Mouse (Mus musculus) MEL (cell line): ENCODE measurements around the gene Epb41l4b. TPM values are rescaled to one million over a fixed set of nuclear protein-coding genes. Genes with fewer than 3 reads are reported as not detected.

Source experiments
- DNase-seq: peaks from one replicate; pipeline ENCODE4 v3.0.0; 2011; ENCODE audit warnings: low read depth, low spot score
- H3K27ac ChIP-seq: 2 replicates; pipeline ENCODE4 v1.5.1; 2012; ENCODE audit warnings: low read depth, mild to moderate bottlenecking, control low read depth, low read length, moderate library complexity; ENCODE audit not compliant: control insufficient read depth
- H3K27me3 ChIP-seq, 2 experiments: fragments of 150-350 bp in 1 of 2; sonication (generic) in 1 of 2; 2 replicates each; pipeline ENCODE4 v1.6.1; 2012; ENCODE audit warnings: low read length in 2 of 2, mild to moderate bottlenecking in 2 of 2, improper control_type of control experiment in 1 of 2, moderate library complexity in 1 of 2; ENCODE audit not compliant: insufficient read depth in 2 of 2, control insufficient read depth in 1 of 2
- H3K36me3 ChIP-seq, 2 experiments: 2 replicates each; pipeline ENCODE4 v1.6.1; 2012 to 2014; ENCODE audit warnings: low read length in 2 of 2, improper control_type of control experiment in 1 of 2, inconsistent platforms in 1 of 2, mild to moderate bottlenecking in 1 of 2; ENCODE audit not compliant: insufficient read depth in 2 of 2, control insufficient read depth in 1 of 2
- H3K4me1 ChIP-seq, 2 experiments: fragments of 150-350 bp in 1 of 2; sonication (generic) in 1 of 2; 2 replicates each; pipeline ENCODE4 v1.6.1; 2012; ENCODE audit warnings: low read length in 2 of 2, improper control_type of control experiment in 1 of 2, mild to moderate bottlenecking in 1 of 2; ENCODE audit not compliant: insufficient read depth in 2 of 2, control insufficient read depth in 1 of 2
- H3K4me3 ChIP-seq, 2 experiments: fragments of 150-350 bp in 1 of 2; sonication (generic) in 1 of 2; 2 replicates each; pipeline ENCODE4 v1.5.1; 2012; ENCODE audit warnings: low read depth in 2 of 2, low read length in 2 of 2, mild to moderate bottlenecking in 2 of 2, moderate library complexity in 2 of 2, control low read depth in 1 of 2, improper control_type of control experiment in 1 of 2; ENCODE audit not compliant: control insufficient read depth in 1 of 2, insufficient read depth in 1 of 2
- H3K79me2 ChIP-seq: 2 replicates; pipeline ENCODE4 v1.6.1; 2012; ENCODE audit warnings: mild to moderate bottlenecking, low read length, moderate library complexity; ENCODE audit not compliant: control insufficient read depth, poor library complexity, insufficient read depth
- H3K9ac ChIP-seq: 2 replicates; pipeline ENCODE4 v1.6.1; 2012; ENCODE audit warnings: low read depth, mild to moderate bottlenecking, control low read depth, low read length, moderate library complexity; ENCODE audit not compliant: control insufficient read depth, poor library complexity, severe bottlenecking
- H3K9me3 ChIP-seq: fragments of 150-350 bp; sonication (generic); replicated peaks from 2 replicates; pipeline ENCODE4 v1.6.1; 2012; ENCODE audit warnings: mild to moderate bottlenecking, low read length, improper control_type of control experiment, moderate library complexity; ENCODE audit not compliant: insufficient read depth
- BHLHE40 ChIP-seq: IDR thresholded peaks from 2 replicates; pipeline ENCODE4 v1.6.1; 2012; ENCODE audit warnings: low read depth, mild to moderate bottlenecking, inconsistent platforms, low read length, improper control_type of control experiment, borderline replicate concordance
- CHD2 ChIP-seq: IDR thresholded peaks from 2 replicates; pipeline ENCODE4 v1.6.1; 2011; ENCODE audit warnings: low read length, improper control_type of control experiment
- CTCF ChIP-seq, 3 experiments: IDR thresholded peaks in 2 of 3; conservative IDR thresholded peaks in 1 of 3; 2 replicates each; pipeline ENCODE4 v1.5.1; 2011 to 2012; ENCODE audit warnings: low read length in 3 of 3, low read depth in 2 of 3, mild to moderate bottlenecking in 2 of 3, improper control_type of control experiment in 1 of 3, inconsistent platforms in 1 of 3, mixed read lengths in 1 of 3, moderate library complexity in 1 of 3; ENCODE audit not compliant: control insufficient read depth in 1 of 3, insufficient read depth in 1 of 3, poor library complexity in 1 of 3, severe bottlenecking in 1 of 3
- EP300 ChIP-seq, 2 experiments: IDR thresholded peaks; 2 replicates each; pipeline ENCODE4 v1.6.1; 2011; ENCODE audit warnings: improper control_type of control experiment in 2 of 2, low read length in 2 of 2, low read depth in 1 of 2, mild to moderate bottlenecking in 1 of 2
- HCFC1 ChIP-seq: IDR thresholded peaks from 2 replicates; pipeline ENCODE4 v1.6.1; 2012; ENCODE audit warnings: low read depth, mild to moderate bottlenecking, inconsistent platforms, low read length, improper control_type of control experiment, moderate library complexity
- JUND ChIP-seq: IDR thresholded peaks from 2 replicates; pipeline ENCODE4 v1.6.1; 2011; ENCODE audit warnings: low read depth, mild to moderate bottlenecking, improper control_type of control experiment, low read length
- MEF2A ChIP-seq: IDR thresholded peaks from 2 replicates; pipeline ENCODE4 v1.6.1; 2014; ENCODE audit warnings: low read depth, mild to moderate bottlenecking, inconsistent platforms, low read length, improper control_type of control experiment; ENCODE audit not compliant: poor library complexity, insufficient replicate concordance, severe bottlenecking; ENCODE audit errors: extremely low read depth
- MXI1 ChIP-seq: IDR thresholded peaks from 2 replicates; pipeline ENCODE4 v1.6.1; 2011; ENCODE audit warnings: mild to moderate bottlenecking, low read depth, low read length, improper control_type of control experiment
- MYC ChIP-seq: IDR thresholded peaks from 2 replicates; pipeline ENCODE4 v1.6.1; 2011; ENCODE audit warnings: low read depth, mild to moderate bottlenecking, low read length, improper control_type of control experiment, moderate library complexity
- POLR2AphosphoS5 ChIP-seq: IDR thresholded peaks from 2 replicates; pipeline ENCODE4 v1.6.1; 2012; ENCODE audit warnings: low read depth, borderline replicate concordance, mild to moderate bottlenecking, inconsistent platforms, low read length, moderate library complexity, mixed read lengths
- RCOR1 ChIP-seq: IDR thresholded peaks from 2 replicates; pipeline ENCODE4 v1.6.1; 2012; ENCODE audit warnings: low read depth, mild to moderate bottlenecking, inconsistent platforms, low read length, improper control_type of control experiment
- SIN3A ChIP-seq: IDR thresholded peaks from 2 replicates; pipeline ENCODE4 v1.6.1; 2012; ENCODE audit warnings: low read length, improper control_type of control experiment, inconsistent platforms
- TCF12 ChIP-seq: IDR thresholded peaks from 2 replicates; pipeline ENCODE4 v1.6.1; 2014; ENCODE audit warnings: low read depth, mild to moderate bottlenecking, inconsistent platforms, low read length, improper control_type of control experiment, moderate library complexity
- USF1 ChIP-seq: IDR thresholded peaks from 2 replicates; pipeline ENCODE4 v1.6.1; 2014; ENCODE audit warnings: low read depth, mild to moderate bottlenecking, inconsistent platforms, low read length, improper control_type of control experiment, moderate library complexity
- USF2 ChIP-seq, 2 experiments: IDR thresholded peaks; 2 replicates each; pipeline ENCODE4 v1.6.1; 2011 to 2012; ENCODE audit warnings: improper control_type of control experiment in 2 of 2, low read length in 2 of 2, borderline replicate concordance in 1 of 2, inconsistent platforms in 1 of 2, low read depth in 1 of 2, mild to moderate bottlenecking in 1 of 2; ENCODE audit not compliant: insufficient read depth in 1 of 2
- ZKSCAN1 ChIP-seq: IDR thresholded peaks from 2 replicates; pipeline ENCODE4 v1.6.1; 2012; ENCODE audit warnings: low read depth, mild to moderate bottlenecking, inconsistent platforms, low read length, improper control_type of control experiment, moderate library complexity
- ZMIZ1 ChIP-seq: IDR thresholded peaks from 2 replicates; pipeline ENCODE4 v1.6.1; 2012; ENCODE audit warnings: low read depth, mild to moderate bottlenecking, inconsistent platforms, low read length, improper control_type of control experiment, moderate library complexity
- polyA plus RNA-seq, 2 experiments: library from polyadenylated mRNA; stranded (reverse) in 1 of 2; unstranded in 1 of 2; fragments of >175 nt in 1 of 2; fragments of >200 nt in 1 of 2; gene quantifications; 2 replicates each; pipeline versions ENCODE4 v1.2.1 to v1.2.4; 2012; ENCODE audit warnings: low replicate concordance in 2 of 2, low read depth in 1 of 2; ENCODE audit not compliant: insufficient read length in 2 of 2, insufficient read depth in 1 of 2, missing spikeins in 1 of 2
- total RNA-seq: library from RNA; depleted of rRNA; stranded (reverse); fragments of 300-350 nt; gene quantifications from 2 replicates; pipeline ENCODE4 v1.2.3, GENCODE M21; 2012

The Epb41l4b gene
- total and polyA plus RNA-seq, 3 experiments = not detected

DNA sequence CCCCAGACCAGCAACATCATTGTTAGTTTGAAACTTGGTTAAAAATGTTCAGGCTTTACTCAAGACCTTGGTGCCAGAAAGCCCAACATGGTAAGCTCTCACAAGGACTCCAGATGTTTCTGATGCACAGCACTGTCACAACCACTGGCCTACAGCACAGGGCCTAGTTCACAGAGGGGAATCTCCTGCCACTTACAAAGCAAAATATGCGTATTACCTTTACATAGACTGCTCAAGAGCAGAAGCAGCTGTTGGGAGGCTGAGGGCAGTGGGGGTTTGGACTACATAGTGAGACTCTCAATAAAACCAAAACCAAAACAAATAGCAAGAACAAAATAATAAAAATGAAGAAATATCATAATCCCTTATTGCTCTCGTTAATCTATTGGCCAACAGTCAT is 141.8 kb downstream of the Epb41l4b start:
- Histone ChIP-seq H3K27me3 (no peaks in the 10 kb centered on the region), H3K4me1 (no peaks in the 10 kb centered on the region), H3K79me2 (no peaks in the 10 kb centered on the region), H3K27ac (no peak overlapping the region), H3K9ac (no peak overlapping the region), H3K4me3 (no peak overlapping the region), H3K9me3 (no peaks in the 10 kb centered on the region), H3K36me3 (no peaks in the 10 kb centered on the region)
- DNase-seq = no peak
- TF ChIP-seq POLR2AphosphoS5 (no peak), EP300 (IDR thresholded peaks at IDR 0.05; ENCODE audit: low read depth in 1 of 2, low read length in 2 of 2) (no peak), MXI1 (no peak), SIN3A (no peak), HCFC1 (no peak), ZMIZ1 (no peak), USF1 (no peak), CTCF (IDR thresholded peaks at IDR 0.05 in 2 of 3, conservative IDR thresholded peaks at IDR 0.05 in 1 of 3; ENCODE audit: control insufficient read depth in 1 of 3, insufficient read depth in 1 of 3, low read depth in 2 of 3, low read length in 3 of 3, poor library complexity in 1 of 3, severe bottlenecking in 1 of 3) (no peak), CHD2 (no peak), BHLHE40 (no peak), MEF2A (no peak), TCF12 (no peak), ZKSCAN1 (no peak)

DNA sequence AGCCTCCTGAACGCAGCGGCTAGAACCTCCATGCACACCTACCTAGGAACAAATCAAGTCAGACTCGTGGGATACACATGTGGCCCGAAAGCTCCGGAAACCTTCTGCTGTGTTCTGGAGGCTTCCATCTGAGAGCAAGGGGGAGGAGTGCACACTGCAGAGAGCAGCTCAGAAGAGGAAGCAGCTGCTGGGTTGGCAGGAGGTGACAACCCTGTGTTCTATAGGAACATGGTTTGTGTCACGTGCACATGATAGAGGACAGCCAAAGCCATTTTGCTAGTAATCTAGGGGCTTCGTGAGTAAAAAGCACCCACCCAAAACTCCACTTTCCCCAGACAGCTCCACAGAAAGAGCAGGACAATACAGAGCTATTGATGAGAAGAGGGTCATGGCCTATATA is 149.9 kb downstream of the Epb41l4b start:
- Histone ChIP-seq H3K27me3 (no peaks in the 10 kb centered on the region), H3K79me2 (no peaks in the 10 kb centered on the region), H3K4me3 (no peak overlapping the region), H3K4me1 (no peaks in the 10 kb centered on the region), H3K36me3 (no peaks in the 10 kb centered on the region), H3K9me3 (no peaks in the 10 kb centered on the region), H3K9ac (no peak overlapping the region), H3K27ac (no peak overlapping the region)
- TF ChIP-seq USF1 (peak; percentile 60), BHLHE40 (peak; percentile 56; the same call in 1 of the 2 replicates), MEF2A (no peak)
- TF ChIP-seq, all 39 proteins: peak for 2
- peak; percentile 26 for DNase-seq

DNA sequence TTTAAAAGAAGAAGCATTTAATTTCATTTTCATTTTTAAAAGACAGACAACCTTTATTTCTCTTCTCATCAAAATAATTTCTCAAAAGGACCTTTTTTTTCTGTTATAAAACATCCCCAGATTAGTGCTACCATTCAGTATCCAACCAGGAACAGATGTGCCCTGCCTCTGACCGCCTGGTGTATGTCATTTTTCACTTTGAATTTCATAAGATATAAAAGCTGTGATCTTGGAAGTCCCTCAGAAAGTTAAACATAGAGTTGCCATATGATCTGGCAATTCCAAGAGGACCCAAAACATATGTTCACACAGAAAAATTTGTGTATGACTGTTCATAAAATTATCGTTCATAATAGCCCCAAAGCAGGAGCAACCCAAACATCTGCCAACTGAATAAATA is 151.3 kb downstream of the Epb41l4b start:
- H3K4me1 ChIP-seq = no peaks in the 10 kb centered on the region
- H3K27ac ChIP-seq = no peak overlapping the region
- no peak overlapping the region for H3K9ac ChIP-seq
- DNase-seq = no peak
- H3K4me3 ChIP-seq = no peak overlapping the region
- no peaks in the 10 kb centered on the region for H3K79me2 ChIP-seq
- TF ChIP-seq JUND (no peak), USF2 (IDR thresholded peaks at IDR 0.05; ENCODE audit: borderline replicate concordance in 1 of 2, insufficient read depth in 1 of 2, low read depth in 1 of 2, low read length in 2 of 2) (no peak), MYC (no peak), RCOR1 (no peak)
- TF ChIP-seq, all 39 proteins: peak for 0
- Histone ChIP-seq H3K36me3 (no peaks in the 10 kb centered on the region), H3K27me3 (no peaks in the 10 kb centered on the region; a peak in 1 of 4 replicates), H3K9me3 (no peaks in the 10 kb centered on the region)
